Comparison of ENCODE assay signal across 8 mouse cellular contexts in the genomic region with DNA sequence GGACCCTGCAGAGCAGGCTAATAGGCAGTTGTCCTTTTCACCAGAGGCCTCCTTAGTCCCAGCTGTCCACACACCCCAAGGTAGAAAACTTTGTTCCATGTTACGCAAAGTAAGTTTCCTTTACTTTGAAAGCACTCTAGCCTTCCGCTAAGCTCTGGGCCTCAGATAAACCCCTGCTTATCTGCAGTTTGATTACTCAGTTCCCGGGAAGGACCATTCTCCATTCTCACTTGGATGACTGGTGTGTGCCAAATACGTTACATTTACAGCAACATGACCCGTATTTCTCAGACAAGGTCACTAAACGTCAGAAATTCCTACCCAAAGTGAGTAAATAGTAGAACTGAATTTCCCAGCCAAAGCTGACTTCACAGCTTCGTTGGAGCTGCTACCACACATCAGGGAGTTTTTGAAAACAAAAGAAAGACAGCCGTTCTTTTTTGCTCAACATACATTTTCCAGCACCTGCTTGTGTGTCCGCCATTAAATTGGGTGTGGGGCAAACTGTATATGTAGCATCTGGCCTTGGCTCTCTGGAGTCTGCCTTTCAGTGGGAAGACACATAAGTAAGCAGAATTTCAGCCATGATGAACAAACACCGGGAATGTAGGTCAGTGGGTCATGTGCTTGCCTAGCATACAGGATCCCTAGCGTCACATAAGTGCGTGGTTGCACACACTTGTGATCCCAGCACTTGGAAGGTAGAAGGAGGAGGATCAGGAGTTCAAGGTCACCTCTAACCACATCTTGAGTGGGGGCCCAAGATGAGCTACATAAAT. TPM values are rescaled to one million over a fixed set of nuclear protein-coding genes. Genes with fewer than 3 reads are reported as not detected.
DNase-seq lines count a peak whose midpoint lies in the region; ATAC-seq and TF ChIP-seq lines count a peak whose summit lies in the region.
"Had no signal": no experiment of that assay in that cellular context is flagged by ENCODE, and none has a peak within 500 bp of the region (broad histone marks: within the 10 kb centered on the region; RNA-seq: fewer than 3 reads in every experiment).

No protein-coding gene starts in this region.

- peak; percentile 65 for DNase-seq in lung, embryonic 14.5 days
- no peak for DNase-seq in lung, adult 2 months
- DNase-seq in urinary bladder, postnatal 10 days (ENCODE audit: low spot score), result no peak
- DNase-seq in right cerebral cortex, adult 18-20 months, result no peak

- H3K9ac ChIP-seq in lung, embryonic 14.5 days, result peak overlapping the region; percentile 24; the same call in 1 of the 2 replicates
- no peak overlapping the region for H3K9ac ChIP-seq in hindbrain, embryonic 12.5 days
- H3K9ac ChIP-seq in liver, embryonic 15.5 days, result no peak overlapping the region
- H3K9ac ChIP-seq in stomach, embryonic 16.5 days (ENCODE audit: low read length), result no peak overlapping the region

- ATAC-seq in lung, embryonic 14.5 days (ENCODE audit: insufficient read depth), result peak; percentile 68
- no peak for ATAC-seq in hindbrain, embryonic 12.5 days (ENCODE audit: low FRiP score)
- ATAC-seq in liver, embryonic 15.5 days (ENCODE audit: insufficient read depth), result peak; percentile 46; the same call in 1 of the 2 replicates
- peak; percentile 70 for ATAC-seq in stomach, embryonic 16.5 days (ENCODE audit: insufficient read depth, low FRiP score)

- H3K4me1 ChIP-seq in lung, embryonic 14.5 days (ENCODE audit: insufficient read depth), result peaks cover 31% of the 10 kb centered on the region
- H3K4me1 ChIP-seq in lung, adult 2 months (ENCODE audit: control insufficient read depth, insufficient read depth, low read length), result peaks cover 16% of the 10 kb centered on the region
- peaks cover 28% of the 10 kb centered on the region for H3K4me1 ChIP-seq in hindbrain, embryonic 12.5 days
- H3K4me1 ChIP-seq in liver, embryonic 15.5 days (replicated peaks), result peaks cover 38% of the 10 kb centered on the region
- H3K4me1 ChIP-seq in stomach, embryonic 16.5 days (ENCODE audit: control insufficient read depth, insufficient read depth, low read length), result peaks cover 36% of the 10 kb centered on the region

- H3K4me3 ChIP-seq in lung, embryonic 14.5 days (ENCODE audit: low read depth, low read length), result no peak overlapping the region
- H3K4me3 ChIP-seq in lung, adult 2 months (replicated peaks; ENCODE audit: extremely low read depth, low read depth, low read length), result no peak overlapping the region
- H3K4me3 ChIP-seq in hindbrain, embryonic 12.5 days, result no peak overlapping the region
- H3K4me3 ChIP-seq in liver, embryonic 15.5 days (replicated peaks), result no peak overlapping the region
- no peak overlapping the region for H3K4me3 ChIP-seq in stomach, embryonic 16.5 days (replicated peaks; ENCODE audit: low read length)

- no peaks in the 10 kb centered on the region for H3K27me3 ChIP-seq in lung, embryonic 14.5 days (ENCODE audit: insufficient read depth, low read length)
- no peaks in the 10 kb centered on the region for H3K27me3 ChIP-seq in hindbrain, embryonic 12.5 days
- no peaks in the 10 kb centered on the region for H3K27me3 ChIP-seq in liver, embryonic 15.5 days
- no peaks in the 10 kb centered on the region for H3K27me3 ChIP-seq in stomach, embryonic 16.5 days (ENCODE audit: control insufficient read depth, insufficient read depth, low read length)

- H3K9me3 ChIP-seq in lung, embryonic 14.5 days (ENCODE audit: low read depth, low read length), result no peaks in the 10 kb centered on the region
- H3K9me3 ChIP-seq in hindbrain, embryonic 12.5 days (replicated peaks), result no peaks in the 10 kb centered on the region
- no peaks in the 10 kb centered on the region for H3K9me3 ChIP-seq in liver, embryonic 15.5 days (replicated peaks)
- no peaks in the 10 kb centered on the region for H3K9me3 ChIP-seq in stomach, embryonic 16.5 days (replicated peaks; ENCODE audit: control insufficient read depth, low read length)

- peak overlapping the region; percentile 92 for H3K27ac ChIP-seq in lung, embryonic 14.5 days (ENCODE audit: low read depth)
- H3K27ac ChIP-seq in hindbrain, embryonic 12.5 days, result peak overlapping the region; percentile 18; the same call in 1 of the 2 replicates
- H3K27ac ChIP-seq in liver, embryonic 15.5 days (replicated peaks), result peak overlapping the region; percentile 58
- H3K27ac ChIP-seq in stomach, embryonic 16.5 days (ENCODE audit: low read length), result peak overlapping the region; percentile 82

- H3K4me2 ChIP-seq in lung, embryonic 14.5 days, result peak overlapping the region; percentile 19
- H3K4me2 ChIP-seq in hindbrain, embryonic 12.5 days (replicated peaks), result no peak overlapping the region
- H3K4me2 ChIP-seq in liver, embryonic 15.5 days, result no peak overlapping the region
- H3K4me2 ChIP-seq in stomach, embryonic 16.5 days (ENCODE audit: low read depth, low read length), result 0 out of 2 replicates have a peak overlapping the region, but pooled peaks have one; percentile 32

- 0 out of 2 replicates have a peak, but pooled peaks cover 5% of the 10 kb centered on the region for H3K36me3 ChIP-seq in lung, embryonic 14.5 days (ENCODE audit: insufficient read depth)
- peaks cover 2% of the 10 kb centered on the region; the same call in 1 of the 2 replicates for H3K36me3 ChIP-seq in hindbrain, embryonic 12.5 days
- no peaks in the 10 kb centered on the region for H3K36me3 ChIP-seq in liver, embryonic 15.5 days (replicated peaks)
- H3K36me3 ChIP-seq in stomach, embryonic 16.5 days (ENCODE audit: control insufficient read depth, insufficient read depth, low read length), result no peaks in the 10 kb centered on the region

- TF ChIP-seq POLR2A in lung, adult 2 months (IDR thresholded peaks at IDR 0.05; ENCODE audit: borderline replicate concordance, extremely low read depth, low read depth, low read length), result no peak

- no peak for TF ChIP-seq CTCF in lung, embryonic 14.5 days (IDR thresholded peaks at IDR 0.05; ENCODE audit: low read depth)
- TF ChIP-seq CTCF in lung, adult 2 months (IDR thresholded peaks at IDR 0.05; ENCODE audit: insufficient read depth, low read length), result no peak

- WGBS in lung, embryonic 14.5 days, result 18% methylated on average over 12 of the region's 12 CpGs
- 33% methylated on average over 12 of the region's 12 CpGs for WGBS in lung, adult 2 months
- 79% methylated on average over 12 of the region's 12 CpGs for WGBS in hindbrain, embryonic 12.5 days
- WGBS in liver, embryonic 15.5 days (ENCODE audit: insufficient replicate concordance), result 51% methylated on average over 12 of the region's 12 CpGs
- 34% methylated on average over 12 of the region's 12 CpGs for WGBS in stomach, embryonic 16.5 days

RNA-seq across cellular contexts. Expression of a gene that starts 20.3 kb away (rescaled TPM):
- 28.1 and 32.9 TPM in 2 replicates for polyA plus RNA-seq in lung, embryonic 14.5 days (2014; fragmentation: Nextera tagmentation; extraction: Ambion mirVana)
- polyA plus RNA-seq in lung, adult 2 months (2012; rRNA removed), result 3.7 and 3.8 TPM in 2 replicates
- 27.6 and 29.6 TPM in 2 replicates for polyA plus RNA-seq in hindbrain, embryonic 12.5 days (2016; fragmentation: Nextera tagmentation; extraction: Ambion mirVana)
- 2.0 and 2.3 TPM in 2 replicates for polyA plus RNA-seq in liver, embryonic 15.5 days (2015; fragmentation: Nextera tagmentation; extraction: Ambion mirVana)
- 9.9 and 11.0 TPM in 2 replicates for polyA plus RNA-seq in stomach, embryonic 16.5 days (2015; fragmentation: Nextera tagmentation; extraction: Ambion mirVana)

RNA-seq across cellular contexts. Expression of a gene that starts 38.0 kb away (rescaled TPM):
- 6.9 and 7.6 TPM in 2 replicates for polyA plus RNA-seq in lung, embryonic 14.5 days (2014; fragmentation: Nextera tagmentation; extraction: Ambion mirVana)
- polyA plus RNA-seq in lung, adult 2 months (2012; rRNA removed), result 0.24 and 0.38 TPM in 2 replicates
- polyA plus RNA-seq in hindbrain, embryonic 12.5 days (2016; fragmentation: Nextera tagmentation; extraction: Ambion mirVana), result 6.5 and 8.1 TPM in 2 replicates
- polyA plus RNA-seq in liver, embryonic 15.5 days (2015; fragmentation: Nextera tagmentation; extraction: Ambion mirVana), result 0.50 and 0.51 TPM in 2 replicates
- polyA plus RNA-seq in stomach, embryonic 16.5 days (2015; fragmentation: Nextera tagmentation; extraction: Ambion mirVana), result 3.4 and 3.5 TPM in 2 replicates

RNA-seq across cellular contexts. Expression of a gene that starts 52.5 kb away (rescaled TPM):
- not detected in 2 replicates for polyA plus RNA-seq in lung, embryonic 14.5 days (2014; fragmentation: Nextera tagmentation; extraction: Ambion mirVana)
- polyA plus RNA-seq in lung, adult 2 months (2012; rRNA removed), result 0.34 TPM in 1 of 2 replicates, not detected in the other
- not detected in 2 replicates for polyA plus RNA-seq in hindbrain, embryonic 12.5 days (2016; fragmentation: Nextera tagmentation; extraction: Ambion mirVana)
- not detected in 2 replicates for polyA plus RNA-seq in liver, embryonic 15.5 days (2015; fragmentation: Nextera tagmentation; extraction: Ambion mirVana)
- polyA plus RNA-seq in stomach, embryonic 16.5 days (2015; fragmentation: Nextera tagmentation; extraction: Ambion mirVana), result 3.1 and 3.2 TPM in 2 replicates
- polyA plus RNA-seq: gonadal fat pad, adult 2 months had no signal

Comparison
In these comparisons a context has a peak if more than half of its experiments do, and no peak if none do; other contexts are left out.
1. H3K27ac ChIP-seq: peak in every context shown above with its lines; median percentile 92 in lung, embryonic 14.5 days; 82 in stomach, embryonic 16.5 days; 58 in liver, embryonic 15.5 days; 18 in hindbrain, embryonic 12.5 days.
2. H3K4me2 ChIP-seq: peak in lung, embryonic 14.5 days (single experiment) and stomach, embryonic 16.5 days (single experiment); none in hindbrain, embryonic 12.5 days (single experiment) and liver, embryonic 15.5 days (single experiment).